Mouse (Mus musculus) regulatory T cell (primary cell): ENCODE results near the gene 4930550C14Rik.

Source experiments
- in situ Hi-C: fragments of 300-600 bp; cut with MboI, MseI; formaldehyde crosslinking; loops from one replicate; pipeline ENCODE4 v1.15.1; 2025; ENCODE audit warnings: high pct_unique_total_duplicates

4930550C14Rik gene

DNA sequence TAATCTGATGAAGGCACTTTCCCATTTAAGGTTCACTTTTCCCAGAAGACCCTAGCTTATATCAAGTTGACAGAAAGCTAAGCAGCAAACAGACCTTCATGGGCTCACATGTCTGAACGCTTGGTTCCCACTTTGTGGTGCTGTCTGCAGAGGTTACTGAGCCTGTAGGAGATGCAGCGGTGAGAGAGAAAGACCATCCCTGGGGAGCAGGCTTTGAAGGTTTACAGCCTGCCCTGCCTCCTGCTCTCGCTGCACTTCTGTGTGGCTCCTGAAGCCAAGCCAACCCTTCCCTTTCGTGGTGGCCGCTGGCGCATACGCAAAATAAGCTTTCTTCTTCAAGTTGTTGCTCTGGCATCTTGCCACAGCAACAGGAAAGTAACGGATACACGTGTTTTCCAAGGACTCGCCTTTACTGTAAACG lies at the start of gene 4930550C14Rik:
Gene 4930550C14Rik (plus strand): TSS at position 35 of the 421 bp plus-strand sequence.
- in situ Hi-C loops, result no loop called here

DNA sequence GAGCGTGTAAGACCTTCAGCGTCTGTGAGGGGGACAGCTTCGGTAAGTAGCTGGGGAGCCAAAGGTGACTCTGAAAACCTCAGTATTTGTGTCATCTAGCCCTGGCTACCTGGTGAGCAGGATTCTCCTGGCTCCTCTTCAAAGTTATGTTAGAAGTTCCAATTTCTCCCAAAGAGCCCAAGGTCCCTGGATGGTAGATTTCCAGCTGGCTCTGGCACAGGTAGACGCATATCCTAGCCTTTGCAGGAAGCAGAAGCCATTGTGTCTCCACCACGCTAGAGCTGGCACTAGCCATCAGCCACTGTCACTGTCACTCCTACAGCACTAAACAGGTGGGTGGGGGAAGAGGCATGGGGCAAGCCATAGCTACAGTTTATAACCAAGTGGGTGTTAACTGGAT lies 49.0 kb upstream of the 4930550C14Rik start:
- in situ Hi-C loops, result no loop called here

DNA sequence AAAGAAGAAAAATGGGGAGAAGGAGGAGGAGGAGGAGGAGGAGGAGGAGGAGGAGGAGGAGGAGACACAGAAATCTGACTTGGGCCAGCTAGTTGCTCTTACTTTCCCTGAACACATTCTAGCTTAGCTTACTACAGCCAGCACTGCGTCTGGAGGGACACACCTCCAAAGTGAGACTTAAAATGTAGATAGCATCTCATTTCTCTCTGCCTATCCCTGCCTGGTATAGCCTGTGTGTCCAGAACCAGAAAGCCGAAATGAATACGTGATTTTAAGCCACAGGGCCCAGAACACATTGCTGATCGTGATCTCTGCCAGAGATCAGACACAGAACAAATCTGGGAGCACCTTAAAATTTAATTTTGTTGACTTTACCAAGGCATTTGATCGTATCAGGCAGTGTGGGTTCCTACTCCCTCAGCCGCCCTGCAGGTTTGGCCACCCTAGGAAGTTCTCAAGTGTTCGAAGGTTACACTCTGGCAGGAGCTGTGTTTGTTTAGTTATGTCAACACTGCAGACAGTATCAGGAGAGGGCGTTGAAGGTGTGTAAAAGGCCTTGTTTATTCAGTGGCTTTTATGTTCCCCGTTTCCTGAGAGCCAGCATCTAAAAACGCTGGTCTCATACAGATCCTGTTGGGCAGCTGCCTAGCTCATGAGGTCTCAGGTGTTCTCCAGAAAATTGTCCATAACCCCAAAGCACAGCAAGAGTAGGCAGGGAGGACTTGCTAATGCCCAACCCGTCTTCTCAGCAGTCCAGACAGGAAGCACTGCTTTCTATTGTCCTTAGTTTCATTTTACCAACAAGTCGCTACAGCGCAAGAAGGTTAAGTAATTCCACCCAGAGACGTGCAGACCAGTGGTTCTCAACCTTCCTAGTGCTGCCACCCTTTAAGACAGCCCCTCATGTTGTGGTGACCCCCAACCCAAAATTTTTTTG lies 45.6 kb upstream of the 4930550C14Rik start:
- in situ Hi-C loops, result no loop called here

DNA sequence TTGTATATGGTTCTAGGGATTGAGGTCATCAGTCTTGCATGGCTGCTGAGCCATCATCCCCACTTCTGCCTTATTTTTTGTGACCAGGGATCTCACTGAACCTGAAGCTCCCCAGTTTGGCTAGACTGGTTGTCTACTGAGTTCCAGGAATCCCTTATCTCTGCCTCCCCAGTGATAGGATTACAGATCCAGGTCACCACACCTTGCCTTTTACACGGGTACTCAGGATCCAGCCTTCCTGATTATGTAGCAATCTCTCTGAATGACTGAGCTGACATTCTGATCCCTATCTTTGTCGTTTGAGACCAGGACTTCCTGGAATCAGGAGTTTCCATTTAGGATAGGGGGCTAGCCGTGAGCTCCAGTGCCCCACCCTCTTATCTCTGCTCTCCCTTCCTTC lies 30.8 kb upstream of the 4930550C14Rik start:
- in situ Hi-C loops, result no loop called here

- in situ Hi-C loops, result no loop called here
Measured at GRCm38 (mm10) chr9:53375907-53376306, 26.2 kb upstream of the 4930550C14Rik start.

DNA sequence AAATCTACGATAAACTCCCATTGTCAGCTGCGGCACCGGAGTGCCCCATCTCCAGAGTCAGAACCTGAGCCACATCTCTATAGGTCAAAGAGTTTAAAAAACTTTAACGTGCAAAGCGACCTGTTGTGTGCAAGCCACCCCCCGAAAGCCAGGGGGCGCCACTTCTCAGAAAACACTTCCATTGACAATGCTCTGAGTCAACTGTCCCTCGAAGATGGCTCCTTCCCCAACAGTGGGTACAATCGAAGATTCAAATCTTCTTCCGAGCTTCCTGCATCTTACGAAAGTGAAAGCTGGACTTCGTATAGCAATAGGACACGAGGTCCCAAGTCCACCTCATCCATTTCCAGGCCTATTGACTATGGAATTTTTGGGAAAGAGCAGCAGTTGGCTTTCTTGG lies 25.3 kb upstream of the 4930550C14Rik start:
- in situ Hi-C loops, result no loop called here

DNA sequence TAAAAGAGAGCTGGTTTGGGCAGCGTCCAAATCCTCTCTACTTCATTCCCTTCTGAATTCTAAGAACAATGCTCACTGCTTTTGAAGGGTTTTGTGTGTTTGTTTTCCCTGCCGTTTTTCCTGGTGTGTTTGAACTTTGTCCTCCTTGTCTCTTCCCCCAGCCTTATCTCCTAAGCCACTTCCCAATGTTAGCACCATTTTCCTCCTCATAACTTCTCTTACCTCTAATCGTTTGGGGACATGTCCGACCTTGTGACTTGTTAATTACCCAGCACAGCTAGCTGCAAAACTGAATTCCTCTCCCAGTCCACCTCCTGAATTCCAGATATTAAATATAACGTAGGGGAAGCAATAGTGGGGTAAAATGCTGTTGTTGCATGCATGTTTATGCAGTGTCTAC lies 24.5 kb upstream of the 4930550C14Rik start:
- in situ Hi-C loops, result no loop called here

GRCm38 (mm10) chr9:53378171-53378570 lies 24.0 kb upstream of the 4930550C14Rik start:
- in situ Hi-C loops, result no loop called here

GRCm38 (mm10) chr9:53380595-53380994 lies 21.5 kb upstream of the 4930550C14Rik start:
- in situ Hi-C loops, result no loop called here

GRCm38 (mm10) chr9:53381113-53381615 lies 21.0 kb upstream of the 4930550C14Rik start:
- in situ Hi-C loops, result no loop called here

DNA sequence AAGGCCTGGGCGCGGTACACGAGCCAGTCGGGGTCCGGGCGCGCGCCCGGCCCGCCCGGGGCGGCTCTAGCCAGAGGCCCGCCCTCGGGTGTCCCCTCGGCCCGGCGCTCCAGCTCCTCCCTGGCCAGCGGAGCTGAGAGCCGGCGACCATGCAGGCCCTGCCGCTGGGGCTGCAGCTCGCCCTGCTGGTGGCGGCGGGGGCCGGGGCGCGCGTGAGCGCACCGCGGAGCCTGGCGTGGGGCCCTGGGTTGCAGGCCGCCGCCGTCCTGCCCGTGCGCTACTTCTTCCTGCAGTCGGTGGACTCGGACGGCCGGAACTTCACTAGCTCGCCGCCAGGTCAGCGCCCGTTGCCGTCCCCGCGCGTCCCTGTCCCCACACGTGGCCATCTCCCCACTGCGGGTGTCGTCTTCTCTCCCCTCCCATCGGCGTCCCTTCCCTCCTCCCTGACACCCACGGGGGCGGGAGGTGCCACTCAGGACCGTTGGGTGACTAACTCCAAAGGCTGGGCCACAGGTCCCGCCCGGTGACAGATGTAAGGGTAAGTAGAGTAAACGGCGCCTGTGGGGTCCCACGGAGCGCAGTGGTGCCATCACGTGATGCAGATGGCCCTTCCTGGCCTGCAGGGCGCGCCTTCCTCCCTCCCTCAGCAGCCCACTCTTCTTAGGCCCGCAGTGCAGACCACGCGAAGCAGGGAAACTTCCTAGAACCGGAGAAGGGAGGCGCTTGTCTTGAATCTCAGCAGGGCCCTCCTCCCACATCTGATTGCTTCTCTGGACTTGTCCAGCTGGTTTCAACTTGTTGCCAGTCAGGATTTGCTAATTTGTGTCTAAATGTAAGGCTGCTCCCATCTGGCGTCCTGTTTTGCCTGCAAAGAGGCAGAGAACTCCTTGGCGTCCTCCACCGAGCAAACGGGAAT lies 17.9 kb upstream of the 4930550C14Rik start, which contains the start of gene Kdelc2:
Gene Kdelc2 (plus strand): TSS at position 75 of the 916 bp plus-strand sequence.
- in situ Hi-C loops, result no loop called here

DNA sequence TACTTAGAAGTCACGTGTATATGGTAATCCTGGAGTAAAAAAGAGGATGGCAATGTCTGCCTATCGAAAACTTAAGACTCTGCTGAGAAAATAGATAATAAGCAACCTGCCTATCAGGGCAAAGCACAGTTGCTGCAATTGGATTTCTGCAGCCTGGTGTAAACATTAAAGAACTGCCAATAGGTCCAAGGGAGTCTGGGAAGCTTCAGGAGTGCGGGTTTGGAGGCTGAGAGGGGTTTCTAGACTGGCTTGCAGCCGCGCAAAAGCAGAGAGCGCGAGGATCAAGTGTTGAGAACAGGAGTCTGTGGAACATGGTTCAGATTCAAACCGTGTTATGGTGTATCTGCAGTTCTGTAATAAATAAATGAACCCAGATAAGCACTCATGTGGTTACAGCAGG lies 17.3 kb upstream of the 4930550C14Rik start:
- in situ Hi-C loops, result no loop called here

DNA sequence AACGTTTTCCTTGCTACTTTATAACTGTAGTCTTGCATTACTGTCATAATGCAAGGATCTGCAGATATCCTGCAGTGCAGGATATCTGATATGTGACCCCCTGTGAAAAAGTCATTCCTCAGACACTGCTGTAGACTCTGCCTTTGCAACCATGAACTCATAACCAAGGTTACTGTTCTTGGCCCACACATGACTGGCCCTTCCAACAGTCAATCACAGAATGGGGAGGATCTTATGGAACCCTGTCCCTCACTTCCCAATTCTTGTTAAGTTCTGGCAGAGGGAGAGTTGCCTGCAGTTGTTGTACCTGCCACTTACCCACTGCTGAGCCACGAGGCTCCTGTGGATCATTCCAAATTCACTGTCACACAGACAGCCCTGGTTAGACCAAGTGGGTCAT lies 14.7 kb upstream of the 4930550C14Rik start:
- in situ Hi-C loops, result no loop called here

GRCm38 (mm10) chr9:53389109-53389508 lies 13.0 kb upstream of the 4930550C14Rik start:
- in situ Hi-C loops, result no loop called here

GRCm38 (mm10) chr9:53390136-53390535 lies 12.0 kb upstream of the 4930550C14Rik start:
- in situ Hi-C loops, result loop anchor here (5.0 kb wide), 1 partner anchor 133 kb away; no protein-coding TSS in a partner anchor

DNA sequence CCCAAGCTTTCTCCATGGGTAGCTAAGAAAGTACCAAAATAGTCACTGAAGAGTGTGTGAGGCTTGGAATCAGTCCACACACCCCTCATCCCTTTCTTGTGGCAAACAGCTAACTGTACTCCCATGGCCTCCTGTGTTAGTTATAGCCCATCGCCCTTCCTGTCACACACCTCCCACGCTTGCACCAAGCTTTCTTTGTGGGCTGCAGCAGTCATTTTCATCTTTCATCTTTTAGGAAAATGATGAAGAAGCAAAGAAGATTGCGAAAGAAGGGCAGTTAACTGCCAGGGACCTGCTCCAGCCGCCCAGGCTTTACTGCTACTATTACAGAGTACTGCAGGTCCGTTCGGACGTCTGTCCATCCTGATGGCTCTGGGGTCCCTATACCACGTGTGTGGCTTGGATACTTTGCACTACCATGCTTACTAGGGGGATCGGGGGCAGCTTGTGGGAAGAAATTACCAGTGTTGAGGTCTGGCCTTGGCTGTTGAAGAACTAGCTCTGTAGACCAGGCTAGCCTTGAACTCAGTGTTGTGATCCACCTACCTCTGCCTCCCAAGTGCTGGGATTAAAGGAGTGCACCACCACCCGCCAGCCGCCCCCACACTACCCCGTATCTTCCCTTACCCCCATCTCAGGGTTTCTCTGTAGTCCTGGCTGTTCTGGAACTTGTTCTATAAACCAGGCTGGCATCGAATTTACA lies 4.3 kb upstream of the 4930550C14Rik start:
- in situ Hi-C loops, result no loop called here

DNA sequence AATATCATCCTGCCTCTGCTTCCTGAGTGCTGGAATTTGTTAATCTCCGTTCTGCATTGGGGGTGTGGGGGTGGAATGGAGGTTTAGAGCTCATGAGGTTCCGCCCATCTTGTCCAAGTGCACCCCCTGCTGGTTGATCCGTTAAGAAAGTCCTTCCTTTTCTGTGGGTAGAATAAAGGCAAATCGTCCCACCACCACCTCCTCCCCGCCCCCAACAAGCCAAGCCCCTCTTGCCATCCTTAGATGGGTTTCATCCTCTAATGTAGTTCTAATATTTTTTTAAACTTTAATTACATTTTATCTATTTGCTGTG lies 3.8 kb upstream of the 4930550C14Rik start:
- in situ Hi-C loops, result no loop called here

DNA sequence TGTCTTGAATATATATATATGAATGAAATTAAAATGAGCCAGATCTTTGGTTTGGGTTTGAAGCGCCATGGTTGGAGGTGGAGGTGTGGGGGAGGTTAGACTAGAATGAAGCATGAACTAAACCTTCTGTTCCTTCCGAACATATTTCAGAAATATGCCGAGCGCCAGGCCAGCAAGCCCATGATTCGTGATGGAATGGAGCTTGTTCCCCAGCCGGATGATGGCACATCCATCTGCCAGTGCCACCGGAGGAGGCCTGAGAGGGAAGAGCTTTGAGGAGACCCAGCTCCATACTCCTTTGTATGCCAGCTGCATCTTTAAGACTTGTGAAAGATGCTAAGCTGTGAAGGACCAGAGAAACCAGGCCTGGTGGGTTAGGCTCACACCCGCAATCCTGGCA lies 2.6 kb upstream of the 4930550C14Rik start:
- in situ Hi-C loops, result no loop called here

DNA sequence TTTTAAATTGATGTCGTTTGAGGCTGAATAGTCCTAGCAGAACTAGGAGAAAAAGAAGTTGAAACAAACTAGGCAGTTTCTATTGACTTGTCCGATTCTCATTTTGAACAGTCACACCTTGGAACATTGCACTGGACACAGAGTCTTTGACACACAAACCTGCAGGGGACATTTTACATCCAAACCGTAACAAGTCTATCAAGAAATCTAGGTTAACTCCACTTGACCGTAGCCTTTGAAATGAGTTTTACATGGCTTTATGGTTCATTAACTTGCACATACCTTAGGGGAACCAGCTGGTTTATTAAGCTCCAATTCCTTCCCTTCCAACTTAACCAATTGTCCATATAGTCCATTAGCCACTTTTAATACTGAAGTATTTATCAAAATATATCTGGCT lies 1.4 kb upstream of the 4930550C14Rik start:
- in situ Hi-C loops, result no loop called here

DNA sequence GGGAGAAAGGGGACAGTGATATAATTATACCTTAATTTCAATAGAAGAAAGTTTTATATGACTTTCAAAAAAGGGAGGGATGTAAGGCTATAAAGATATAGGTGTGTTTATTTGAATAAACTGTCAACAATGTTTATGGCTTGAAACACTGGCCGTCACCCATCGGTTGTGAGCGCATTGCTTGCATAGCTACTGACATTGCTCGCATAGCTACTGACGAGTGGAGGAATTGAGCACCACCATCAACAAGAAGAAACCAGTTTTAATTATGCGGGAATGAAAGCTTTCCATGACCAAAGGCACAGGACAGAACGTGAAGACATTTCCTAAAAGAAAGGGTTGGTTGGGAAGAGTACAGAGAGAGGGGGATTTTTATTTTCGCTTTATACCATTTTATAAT lies 979 bp upstream of the 4930550C14Rik start:
- in situ Hi-C loops, result no loop called here

- in situ Hi-C loops, result no loop called here
Measured at GRCm38 (mm10) chr9:53402991-53403390, 866 bp downstream of the 4930550C14Rik start.
